Mouse (Mus musculus) ES-E14 (cell line): Measurements from ENCODE around the gene Emc3. TPM values are rescaled to one million over a fixed set of nuclear protein-coding genes. Genes with fewer than 3 reads are reported as not detected.

Experiments
- DNase-seq: peaks from one replicate; pipeline ENCODE4 v3.0.0-alpha.2; 2013; ENCODE audit warnings: low read depth, low spot score
- H3K27ac ChIP-seq: 2 replicates; pipeline ENCODE4 v1.5.1; 2012; ENCODE audit warnings: low read depth, mild to moderate bottlenecking, low read length, moderate library complexity, mixed read lengths; ENCODE audit not compliant: poor library complexity, insufficient read depth, severe bottlenecking
- H3K36me3 ChIP-seq: 2 replicates; pipeline ENCODE4 v1.6.1; 2012; ENCODE audit warnings: mild to moderate bottlenecking, low read length, moderate library complexity, mixed read lengths; ENCODE audit not compliant: control insufficient read depth, poor library complexity, insufficient read depth, severe bottlenecking
- H3K4me1 ChIP-seq, 2 experiments: fragments of 150-350 bp in 1 of 2; sonication (generic) in 1 of 2; 2 replicates each; pipeline ENCODE4 v1.6.1; 2012; ENCODE audit warnings: low read length in 2 of 2, mild to moderate bottlenecking in 1 of 2, mixed read lengths in 1 of 2; ENCODE audit not compliant: control insufficient read depth in 2 of 2, insufficient read depth in 2 of 2, poor library complexity in 1 of 2
- H3K4me3 ChIP-seq, 2 experiments: fragments of 150-350 bp in 1 of 2; sonication (generic) in 1 of 2; 2 replicates each; pipeline ENCODE4 v1.5.1; 2012; ENCODE audit warnings: low read length in 2 of 2, low read depth in 1 of 2, mild to moderate bottlenecking in 1 of 2, mixed read lengths in 1 of 2; ENCODE audit not compliant: insufficient read depth in 1 of 2, poor library complexity in 1 of 2, severe bottlenecking in 1 of 2
- H3K9ac ChIP-seq: 2 replicates; pipeline ENCODE4 v1.6.1; 2012; ENCODE audit warnings: low read depth, mild to moderate bottlenecking, low read length, mixed read lengths; ENCODE audit not compliant: poor library complexity, insufficient read depth, severe bottlenecking
- H3K9me3 ChIP-seq: fragments of 150-350 bp; sonication (generic); 2 replicates; pipeline ENCODE4 v1.6.1; 2012; ENCODE audit warnings: low read depth, mild to moderate bottlenecking, low read length; ENCODE audit not compliant: control insufficient read depth, insufficient read depth
- CHD2 ChIP-seq: IDR thresholded peaks from 2 replicates; pipeline ENCODE4 v1.6.1; 2014; ENCODE audit warnings: mild to moderate bottlenecking, low read depth, low read length, inconsistent platforms
- HCFC1 ChIP-seq: IDR thresholded peaks from 2 replicates; pipeline ENCODE4 v1.6.1; 2012; ENCODE audit warnings: low read length, inconsistent platforms, borderline replicate concordance; ENCODE audit not compliant: insufficient read depth
- MAFK ChIP-seq: IDR thresholded peaks from 2 replicates; pipeline ENCODE4 v1.6.1; 2014; ENCODE audit warnings: mild to moderate bottlenecking, low read depth, low read length, inconsistent platforms; ENCODE audit not compliant: insufficient read depth
- ZC3H11A ChIP-seq: IDR thresholded peaks from 2 replicates; pipeline ENCODE4 v1.6.1; 2012; ENCODE audit warnings: low read depth, mild to moderate bottlenecking, inconsistent platforms, low read length, borderline replicate concordance
- ZNF384 ChIP-seq: IDR thresholded peaks from 2 replicates; pipeline ENCODE4 v1.6.1; 2012; ENCODE audit warnings: low read depth, low read length, inconsistent platforms
- in situ Hi-C, 2 experiments: fragments of 600-800 bp; cut with MboI; formaldehyde crosslinking; loops; one replicate each; pipeline ENCODE4 v1.15.1; 2025; ENCODE audit warnings: low sequenced_read_pairs in 2 of 2, inconsistent platforms in 1 of 2; ENCODE audit not compliant: unreplicated experiment in 2 of 2
- total RNA-seq: library from RNA; depleted of rRNA; stranded (reverse); fragments of 300-350 nt; gene quantifications from 2 replicates; pipeline ENCODE4 v1.2.3, GENCODE M21; 2012

The Emc3 gene
- total RNA-seq, 1 experiment = 71.2 TPM

DNA sequence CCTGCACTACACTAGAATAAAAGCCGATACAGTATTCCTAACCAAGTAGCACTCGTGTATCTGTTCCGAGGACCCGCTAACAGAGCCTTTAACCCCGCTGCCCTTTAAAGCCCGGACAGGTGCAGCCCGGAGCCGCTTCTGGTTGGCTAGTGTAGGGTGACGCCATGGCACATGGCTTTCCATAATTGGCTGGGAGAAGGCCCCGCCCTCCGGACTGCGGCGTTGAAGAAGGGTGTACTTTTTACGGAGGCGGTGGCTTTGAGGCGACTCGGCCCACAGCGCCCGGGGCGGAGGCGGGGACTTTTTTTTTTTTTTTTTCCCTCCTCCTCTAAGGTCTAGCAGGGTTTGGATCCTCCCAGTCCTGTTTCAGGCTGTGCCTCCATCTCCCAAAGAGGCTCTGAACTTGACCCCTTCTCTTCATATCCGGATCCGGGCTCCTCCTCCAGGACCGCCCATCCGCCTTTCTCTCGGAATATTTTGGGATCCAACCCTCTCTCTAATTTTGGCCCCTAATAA, 48.3 kb downstream of the Emc3 start, which contains the start of gene Creld1:
Gene Creld1, plus strand, starts transcription at position 198 of the 516 bp plus-strand sequence.
- peak; percentile 99 for DNase-seq
- no peaks in the 10 kb centered on the region for H3K9me3 ChIP-seq
- H3K4me3 ChIP-seq = peak within 1 kb of the TSS; percentile 69 to 97
- H3K36me3 ChIP-seq = no peaks in the 10 kb centered on the region; the same call in 1 of the 2 replicates
- H3K4me1 ChIP-seq = peaks cover 10 to 16% of the 10 kb centered on the region in 2 experiments
- in situ Hi-C loops = no loop called here
- peak within 1 kb of the TSS; percentile 67 for H3K9ac ChIP-seq
- no peak for TF ChIP-seq HCFC1
- TF ChIP-seq MAFK = 0 out of 2 replicates have a peak, but pooled peaks have one; percentile 9
- peak; percentile 99 for TF ChIP-seq ZNF384
- H3K27ac ChIP-seq = peak within 1 kb of the TSS; percentile 38; the same call in 1 of the 2 replicates

DNA sequence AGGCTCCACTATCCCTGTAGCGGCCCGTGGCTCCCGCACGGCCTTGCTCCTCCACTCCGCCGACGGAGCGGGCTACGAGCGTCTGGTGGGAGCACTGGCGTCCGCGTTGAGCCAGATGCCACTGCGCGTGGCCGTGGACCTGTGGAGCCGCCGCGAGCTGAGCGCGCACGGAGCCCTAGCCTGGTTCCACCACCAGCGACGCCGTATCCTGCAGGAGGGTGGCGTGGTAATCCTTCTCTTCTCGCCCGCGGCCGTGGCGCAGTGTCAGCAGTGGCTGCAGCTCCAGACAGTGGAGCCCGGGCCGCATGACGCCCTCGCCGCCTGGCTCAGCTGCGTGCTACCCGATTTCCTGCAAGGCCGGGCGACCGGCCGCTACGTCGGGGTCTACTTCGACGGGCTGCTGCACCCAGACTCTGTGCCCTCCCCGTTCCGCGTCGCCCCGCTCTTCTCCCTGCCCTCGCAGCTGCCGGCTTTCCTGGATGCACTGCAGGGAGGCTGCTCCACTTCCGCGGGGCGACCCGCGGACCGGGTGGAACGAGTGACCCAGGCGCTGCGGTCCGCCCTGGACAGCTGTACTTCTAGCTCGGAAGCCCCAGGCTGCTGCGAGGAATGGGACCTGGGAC, 48.9 kb downstream of the Emc3 start:
- peak overlapping the region; percentile 35; the same call in 1 of the 2 replicates for H3K27ac ChIP-seq
- in situ Hi-C loops = no loop called here

DNA sequence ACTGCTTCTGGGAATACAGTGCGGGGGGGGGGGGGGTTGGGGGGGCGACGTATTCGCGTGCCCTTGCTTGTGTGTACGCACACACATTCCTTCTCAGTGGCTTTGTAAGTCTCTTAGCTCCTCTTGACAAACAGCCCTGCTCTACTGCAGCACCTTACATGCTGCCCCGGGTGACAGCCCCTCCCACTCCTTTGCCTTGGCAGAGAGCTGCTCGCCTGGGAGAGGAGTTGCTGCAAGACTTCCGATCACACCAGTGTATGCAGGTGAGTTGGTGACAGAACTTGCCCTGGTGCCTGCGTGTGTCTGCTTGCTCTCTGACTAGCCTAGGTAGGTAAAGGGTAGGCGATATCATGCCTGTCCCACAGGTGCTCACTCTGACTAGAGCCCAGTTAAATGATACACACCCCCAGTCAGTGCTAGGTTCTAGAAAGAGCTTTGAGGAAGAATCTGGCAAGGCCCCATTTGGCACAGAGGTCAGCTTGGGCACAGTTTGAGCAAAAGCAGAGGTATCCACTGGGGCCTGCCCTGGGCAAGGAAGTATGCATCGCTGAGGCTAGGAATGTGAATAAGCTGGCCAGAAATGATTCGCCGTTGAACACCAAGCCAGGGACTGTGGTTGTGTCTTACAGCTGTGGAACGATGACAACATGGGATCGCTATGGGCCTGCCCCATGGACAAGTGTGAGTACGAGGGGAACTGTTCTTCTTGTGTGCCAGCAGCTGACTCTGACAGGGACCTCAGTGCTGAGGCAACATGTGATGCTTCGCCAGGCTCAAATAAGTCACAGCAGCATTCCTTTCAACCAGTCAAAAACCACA, 50.7 kb downstream of the Emc3 start:
- no peak for DNase-seq
- Histone ChIP-seq H3K9ac (no peak overlapping the region), H3K9me3 (no peaks in the 10 kb centered on the region), H3K27ac (no peak overlapping the region), H3K4me3 (no peak overlapping the region), H3K4me1 (peaks cover 0 to 6% of the 10 kb centered on the region in 2 experiments; a peak in 1 of 4 replicates), H3K36me3 (no peaks in the 10 kb centered on the region)
- TF ChIP-seq HCFC1 = no peak
- no peak for TF ChIP-seq CHD2
- TF ChIP-seq ZNF384 = no peak
- no peak for TF ChIP-seq MAFK
- no peak for TF ChIP-seq ZC3H11A
- in situ Hi-C loops = no loop called here

More for the DNA sequence above, 48.9 kb downstream of the Emc3 start:
- no peak for TF ChIP-seq CHD2
- no peak for TF ChIP-seq MAFK
- TF ChIP-seq HCFC1 = no peak
- TF ChIP-seq ZNF384 = no peak
- TF ChIP-seq ZC3H11A = no peak
- Histone ChIP-seq H3K9ac (peak overlapping the region; percentile 63), H3K9me3 (no peaks in the 10 kb centered on the region), H3K4me1 (peaks cover 7 to 10% of the 10 kb centered on the region in 2 experiments; a peak in 3 of 4 replicates), H3K36me3 (no peaks in the 10 kb centered on the region; the same call in 1 of the 2 replicates), H3K4me3 (peak overlapping the region; percentile 69 to 88)
- DNase-seq = no peak

DNA sequence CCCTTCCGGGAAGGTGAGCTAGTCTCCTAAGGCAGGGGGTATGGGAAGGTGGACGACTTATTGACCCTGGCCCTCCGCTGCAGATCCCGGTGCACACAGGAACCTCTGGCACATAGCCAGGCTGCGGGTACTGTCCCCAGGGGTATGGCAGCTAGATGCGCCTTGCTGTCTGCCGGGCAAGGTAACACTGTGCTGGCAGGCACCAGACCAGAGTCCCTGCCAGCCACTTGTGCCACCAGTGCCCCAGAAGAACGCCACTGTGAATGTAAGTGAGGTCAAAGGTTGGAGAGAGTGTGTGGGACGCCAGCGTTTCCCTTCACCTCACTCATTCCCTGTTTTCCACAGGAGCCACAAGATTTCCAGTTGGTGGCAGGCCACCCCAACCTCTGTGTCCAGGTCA, 52.5 kb downstream of the Emc3 start:
- no peaks in the 10 kb centered on the region for H3K36me3 ChIP-seq
- H3K4me1 ChIP-seq = peaks cover 0 to 6% of the 10 kb centered on the region in 2 experiments; a peak in 1 of 4 replicates
- H3K9me3 ChIP-seq = no peaks in the 10 kb centered on the region
- no peak overlapping the region for H3K27ac ChIP-seq
- in situ Hi-C loops = no loop called here
- DNase-seq = no peak
- H3K4me3 ChIP-seq = no peak overlapping the region
- H3K9ac ChIP-seq = no peak overlapping the region
- TF ChIP-seq ZNF384 = no peak
- TF ChIP-seq MAFK = no peak
- TF ChIP-seq ZC3H11A = no peak
- TF ChIP-seq HCFC1 = no peak
- TF ChIP-seq CHD2 = no peak
